Mouse (Mus musculus) neural tube, embryonic 13.5 days (tissue): ENCODE results near the gene Teddm3. TPM values are rescaled to one million over a fixed set of nuclear protein-coding genes. Genes with fewer than 3 reads are reported as not detected.
A peak's percentile ranks its signal among the peaks of the same experiment; 100 is the strongest.
"Not testable (repeated sequence)": the region's sequence is repeated elsewhere in the genome, so short reads cannot be mapped to it uniquely, and the experiment has no call there.

ENCODE experiments used
- ATAC-seq: fragments of 200-750 bp; cut with Nextera tagmentation; 2 replicates; pipeline ENCODE4 v1.8.0; 2017; ENCODE audit warnings: low read depth, mild to moderate bottlenecking, moderate TSS enrichment, moderate library complexity
- H3K27ac ChIP-seq: fragments of 300-500 bp; sonication (generic); replicated peaks from 2 replicates; pipeline ENCODE4 v1.5.1; 2015; ENCODE audit warnings: moderate library complexity, mild to moderate bottlenecking, inconsistent platforms
- H3K27me3 ChIP-seq: fragments of 300-500 bp; sonication (generic); 2 replicates; pipeline ENCODE4 v1.6.1; 2015; ENCODE audit warnings: mild to moderate bottlenecking, inconsistent platforms
- H3K36me3 ChIP-seq: fragments of 300-500 bp; sonication (generic); 2 replicates; pipeline ENCODE4 v1.6.1; 2015; ENCODE audit warnings: mild to moderate bottlenecking, inconsistent platforms
- H3K4me1 ChIP-seq: fragments of 300-500 bp; sonication (generic); replicated peaks from 2 replicates; pipeline ENCODE4 v1.6.1; 2015; ENCODE audit warnings: inconsistent platforms
- H3K4me2 ChIP-seq: fragments of 300-500 bp; sonication (generic); 2 replicates; pipeline ENCODE4 v1.6.1; 2015; ENCODE audit warnings: inconsistent platforms, mild to moderate bottlenecking, moderate library complexity
- H3K4me3 ChIP-seq: fragments of 300-500 bp; sonication (generic); 2 replicates; pipeline ENCODE4 v1.5.1; 2015; ENCODE audit warnings: mild to moderate bottlenecking, inconsistent platforms
- H3K9ac ChIP-seq: fragments of 300-500 bp; sonication (generic); 2 replicates; pipeline ENCODE4 v1.6.1; 2015; ENCODE audit warnings: moderate library complexity, mild to moderate bottlenecking, inconsistent platforms
- H3K9me3 ChIP-seq: fragments of 300-500 bp; sonication (generic); 2 replicates; pipeline ENCODE4 v1.6.1; 2016; ENCODE audit warnings: inconsistent platforms
- WGBS: fragments of 180-500 bp; shearing (Covaris S2); methylation state at CpG from one replicate; pipeline ENCODE4 v1.1.7; 2015; 5-methylcytosine and 5-hydroxymethylcytosine counted together
- polyA plus RNA-seq: library from polyadenylated mRNA; unstranded; fragments of >200 nt; fragmentation: Nextera tagmentation; extraction: Ambion mirVana; gene quantifications from 2 replicates; pipeline ENCODE4 v1.2.1, GENCODE M21; 2015

Gene Teddm3
- polyA plus RNA-seq, 1 experiment from 2014 or later = not detected

- Histone ChIP-seq H3K9me3 (no peaks in the 10 kb centered on the region), H3K9ac (no peak overlapping the region), H3K27ac (no peak overlapping the region), H3K36me3 (no peaks in the 10 kb centered on the region), H3K27me3 (no peaks in the 10 kb centered on the region), H3K4me2 (no peak overlapping the region), H3K4me1 (no peaks in the 10 kb centered on the region), H3K4me3 (no peak overlapping the region)
- WGBS = 28% methylated on average over 1 of the region's 1 CpGs
- ATAC-seq = no peak
Observed at GRCm38 (mm10) chr16:21136312-21137083, 17.3 kb downstream of the Teddm3 start.

GRCm38 (mm10) chr16:21127666-21128065 lies 26.1 kb downstream of the Teddm3 start:
- 91% methylated on average over 3 of the region's 3 CpGs for WGBS

GRCm38 (mm10) chr16:21122776-21123175 lies 31.0 kb downstream of the Teddm3 start:
- not testable (repeated sequence) for H3K27ac ChIP-seq, H3K4me1 ChIP-seq, H3K27me3 ChIP-seq, H3K9ac ChIP-seq, H3K9me3 ChIP-seq, ATAC-seq, H3K4me2 ChIP-seq, H3K4me3 ChIP-seq, H3K36me3 ChIP-seq
- WGBS = 75% methylated on average over 2 of the region's 2 CpGs

More at GRCm38 (mm10) chr16:21127666-21128065, 26.1 kb downstream of the Teddm3 start:
- not testable (repeated sequence) for H3K4me3 ChIP-seq, H3K36me3 ChIP-seq, H3K27ac ChIP-seq, H3K9ac ChIP-seq, H3K9me3 ChIP-seq, H3K4me2 ChIP-seq, H3K27me3 ChIP-seq, ATAC-seq, H3K4me1 ChIP-seq

- Histone ChIP-seq H3K27ac (no peak overlapping the region), H3K4me3 (no peak overlapping the region), H3K27me3 (no peaks in the 10 kb centered on the region), H3K9me3 (no peaks in the 10 kb centered on the region), H3K9ac (no peak overlapping the region), H3K4me1 (no peaks in the 10 kb centered on the region), H3K4me2 (no peak overlapping the region), H3K36me3 (no peaks in the 10 kb centered on the region)
- 0 out of 2 replicates have a peak, but pooled peaks have one; percentile 43 for ATAC-seq
- 58% methylated on average over 5 of the region's 5 CpGs for WGBS
Observed at GRCm38 (mm10) chr16:21116078-21116477, 37.7 kb downstream of the Teddm3 start.

- WGBS = 54% methylated on average over 1 of the region's 1 CpGs
- Histone ChIP-seq H3K4me2 (no peak overlapping the region), H3K36me3 (no peaks in the 10 kb centered on the region), H3K9me3 (no peaks in the 10 kb centered on the region), H3K4me1 (no peaks in the 10 kb centered on the region), H3K4me3 (no peak overlapping the region), H3K27ac (no peak overlapping the region), H3K9ac (no peak overlapping the region), H3K27me3 (no peaks in the 10 kb centered on the region)
- ATAC-seq = no peak
Observed at GRCm38 (mm10) chr16:21109473-21109872, 44.3 kb downstream of the Teddm3 start.

Other genes with a start within 250 kb of the Teddm3 start
- 13.5 and 14.5 TPM in 2 replicates for gene Ephb3, start 50.8 kb upstream of the Teddm3 start, polyA plus RNA-seq